Mouse (Mus musculus) megakaryocyte progenitor cell, adult 5-6 weeks (primary cell): ENCODE measurements around the gene R3hdm4. TPM values are rescaled to one million over a fixed set of nuclear protein-coding genes. Genes with fewer than 3 reads are reported as not detected.

Experiments
- ATAC-seq: replicated peaks from 2 replicates; pipeline ENCODE4 v1.8.0; 2016; ENCODE audit warnings: mild to moderate bottlenecking, moderate TSS enrichment, inconsistent platforms; ENCODE audit not compliant: poor library complexity
- total RNA-seq, 2 experiments: library from RNA; stranded (forward) in 1 of 2; stranded (reverse) in 1 of 2; fragments of 157-497, 149-512 nt in 1 of 2; fragments of 200-1000 nt in 1 of 2; gene quantifications; 2 replicates each; pipeline versions ENCODE4 v1.2.3 to v1.2.4; 2015 to 2017

R3hdm4 gene
- total RNA-seq, 2 experiments from 2014 or later, result 35.1 to 72.3 TPM

DNA sequence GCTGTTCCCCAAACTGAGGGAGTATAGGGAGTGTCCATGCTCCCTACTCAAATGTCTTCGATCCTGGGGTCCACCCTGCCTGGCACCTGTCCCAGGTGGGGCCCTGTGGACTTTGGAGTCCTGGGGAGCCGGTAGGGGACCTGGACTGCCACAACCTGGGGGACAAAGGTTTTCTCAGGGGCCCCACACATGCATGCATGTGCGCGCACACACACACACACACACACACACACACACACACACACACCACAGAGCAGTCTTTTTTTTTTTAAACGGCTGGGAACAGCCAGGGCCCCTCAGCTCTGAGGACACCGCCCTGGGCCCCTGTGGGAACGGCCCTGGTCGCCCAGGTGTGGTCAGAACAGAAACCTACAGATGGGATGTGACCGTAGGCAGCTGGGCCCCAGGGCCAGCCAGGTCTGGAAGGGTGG lies 22.5 kb upstream of the R3hdm4 start:
- ATAC-seq, result no peak

DNA sequence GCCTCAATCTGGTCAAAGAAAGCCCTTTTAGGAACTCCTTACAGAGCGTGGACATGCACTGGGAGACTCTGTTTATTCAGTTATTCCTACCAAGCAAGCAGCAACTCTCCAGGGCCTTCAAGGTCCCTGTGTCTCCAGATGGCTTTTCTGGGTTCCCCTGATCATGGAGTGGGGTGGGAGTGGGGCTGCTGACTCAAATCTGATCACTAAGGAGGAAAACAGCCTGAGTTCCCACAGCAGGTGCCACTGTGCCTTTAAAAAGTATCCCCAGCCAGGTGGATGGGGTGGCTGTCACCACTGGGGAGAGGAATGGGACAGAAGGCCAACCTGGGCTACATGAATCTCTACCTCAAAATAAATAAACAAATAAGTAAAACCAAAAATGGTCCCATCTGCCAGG lies 22.0 kb upstream of the R3hdm4 start:
- ATAC-seq, result no peak

DNA sequence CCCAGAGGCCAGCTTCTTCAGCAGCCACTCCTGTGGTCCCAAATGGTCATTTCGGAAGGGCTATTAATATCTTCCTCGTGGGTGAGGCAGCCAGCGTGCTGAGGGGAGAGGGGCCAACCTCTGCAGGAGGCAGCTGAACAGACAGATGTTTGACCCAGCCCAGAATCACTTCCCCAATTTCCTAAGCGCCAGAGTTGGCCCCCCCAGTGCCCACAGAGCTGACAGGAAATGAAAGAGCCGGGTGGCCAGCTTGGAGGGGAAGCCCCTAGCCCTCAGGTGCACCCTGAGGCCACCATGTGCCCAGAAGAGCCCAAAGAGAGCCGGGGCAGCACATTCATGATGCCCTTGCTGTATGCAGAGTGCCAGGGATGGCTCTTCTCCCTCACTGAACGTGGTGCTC lies 19.7 kb upstream of the R3hdm4 start:
- ATAC-seq, result peak; percentile 59

DNA sequence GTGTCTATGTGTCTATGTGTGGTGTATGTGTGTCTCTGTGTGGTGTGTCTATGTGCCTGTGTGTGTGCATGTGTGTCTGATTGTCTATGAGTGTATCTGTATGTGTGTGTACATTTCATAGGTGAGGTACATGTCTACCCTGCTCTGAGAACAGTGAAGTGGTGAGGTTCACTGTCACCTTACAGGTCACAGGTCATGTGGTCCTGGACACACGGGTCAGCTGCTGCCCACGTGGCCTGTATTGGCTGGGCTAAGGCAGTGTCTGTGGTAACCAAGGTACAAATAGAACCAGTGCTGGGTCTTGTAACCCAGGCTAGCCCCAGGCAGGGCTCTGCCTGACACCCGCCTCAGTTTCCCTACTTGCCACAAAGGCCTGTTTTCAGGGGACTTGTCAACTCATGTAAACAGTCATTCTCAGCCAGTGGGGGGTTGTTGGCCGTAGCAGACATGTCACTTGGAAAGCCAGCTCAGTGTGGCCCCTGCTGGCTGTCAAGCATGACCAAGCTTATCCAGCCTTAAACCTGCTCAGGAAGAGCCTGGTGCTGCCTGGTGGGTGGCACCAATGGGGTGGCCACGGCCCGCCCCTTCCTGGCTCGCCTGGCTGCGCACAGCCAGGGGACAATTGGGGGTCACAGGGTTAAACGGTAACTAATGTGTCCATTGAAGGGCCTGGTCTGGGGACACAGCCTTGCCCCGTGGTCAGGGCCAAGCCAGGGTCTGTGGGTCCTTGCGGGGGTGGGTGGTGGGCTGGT lies 16.9 kb upstream of the R3hdm4 start:
- 0 out of 2 replicates have a peak, but pooled peaks have one; percentile 15 for ATAC-seq

DNA sequence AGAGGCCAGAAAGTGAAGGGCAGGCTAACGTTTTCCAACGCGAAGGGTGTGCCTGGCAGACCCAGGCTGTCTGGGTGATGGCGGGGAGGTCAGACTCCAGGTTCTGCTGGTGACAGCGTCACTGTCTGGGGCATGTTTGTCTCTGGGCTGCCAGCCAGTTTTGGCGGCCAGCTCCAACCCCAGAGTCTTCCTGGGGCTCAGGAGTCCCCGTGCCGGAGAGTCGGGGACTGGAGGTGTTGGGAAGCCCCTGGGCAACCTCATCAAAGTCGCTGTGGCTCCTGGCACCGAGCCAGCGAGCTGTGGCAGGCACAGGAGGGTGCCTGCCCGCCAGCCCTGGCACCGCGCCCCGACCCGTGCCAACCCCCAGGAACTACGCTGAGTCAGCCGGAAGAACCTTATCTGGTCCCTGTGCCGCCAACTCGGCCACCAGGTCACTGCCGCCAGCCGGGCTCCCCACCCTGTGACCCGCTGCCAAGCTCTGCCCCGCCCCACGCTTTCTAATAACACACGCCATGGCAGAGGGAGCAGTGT lies 16.0 kb upstream of the R3hdm4 start:
- ATAC-seq, result peak; percentile 79

DNA sequence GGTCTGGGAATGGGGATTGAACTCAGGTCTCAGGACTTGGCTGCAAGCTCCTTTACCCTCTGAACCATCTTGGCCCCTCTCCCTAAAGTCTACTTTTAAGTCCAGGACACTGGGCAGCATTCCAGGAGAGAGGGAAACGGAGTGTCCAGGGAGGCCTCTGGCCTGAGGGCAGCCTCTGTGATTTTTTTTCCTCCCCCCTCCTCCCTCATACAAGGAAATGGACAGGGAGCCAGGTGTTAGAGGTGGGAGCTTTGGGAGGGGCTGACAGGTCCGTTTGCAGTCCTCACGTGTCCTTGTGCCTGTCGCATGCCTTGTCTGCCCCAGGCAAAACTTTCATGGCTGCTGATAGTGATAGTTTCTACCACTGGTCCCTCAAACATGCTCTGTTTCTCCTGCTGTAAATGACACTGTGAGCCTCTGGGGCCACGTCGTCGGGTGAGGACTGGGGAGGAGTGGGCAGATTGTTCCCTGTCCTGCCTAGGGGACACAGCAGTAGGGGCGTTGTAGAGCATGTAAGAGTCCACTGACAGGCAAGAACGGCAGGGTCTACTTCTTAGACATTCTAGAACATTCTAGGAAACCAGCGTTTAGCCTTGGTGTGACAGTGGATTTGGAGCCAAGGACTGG lies 15.4 kb upstream of the R3hdm4 start:
- ATAC-seq, result no peak

DNA sequence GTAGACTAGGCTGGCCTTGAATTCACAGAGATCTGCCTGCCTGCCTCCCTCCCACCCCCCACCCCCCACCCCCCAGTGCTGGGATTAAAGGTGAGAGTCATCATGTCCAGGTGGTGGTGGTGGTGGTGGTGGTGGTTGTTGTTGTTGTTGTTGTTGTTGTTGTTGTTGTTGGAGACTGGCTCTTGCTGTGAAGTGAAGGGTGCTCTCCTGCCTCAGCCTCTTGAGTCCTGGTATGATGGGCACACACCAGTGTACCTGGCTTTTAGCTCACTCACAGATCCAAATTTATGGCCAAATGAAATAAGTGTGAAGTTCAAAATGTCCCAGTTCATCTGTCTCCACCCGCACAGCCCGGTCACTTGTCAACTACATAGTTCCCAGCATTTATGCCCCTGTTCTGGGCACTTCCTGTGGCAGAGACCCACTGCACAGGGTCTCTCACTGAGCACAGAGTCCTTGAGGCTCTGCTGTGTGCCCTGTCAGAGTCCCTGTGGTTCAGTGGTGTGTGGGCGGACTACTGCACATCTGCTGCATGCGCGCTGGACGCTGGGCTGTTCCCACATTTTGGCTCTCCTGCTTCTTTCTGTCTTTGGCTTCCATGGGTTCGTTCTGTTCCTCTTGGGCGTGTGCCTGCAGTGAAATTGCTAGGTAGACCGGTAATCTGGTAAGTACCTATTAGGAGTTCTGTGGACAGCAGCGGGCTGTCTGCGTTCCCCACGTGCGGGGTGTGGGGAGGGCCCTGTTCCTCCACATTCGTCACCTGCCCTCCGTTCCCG lies 14.0 kb upstream of the R3hdm4 start:
- no peak for ATAC-seq

DNA sequence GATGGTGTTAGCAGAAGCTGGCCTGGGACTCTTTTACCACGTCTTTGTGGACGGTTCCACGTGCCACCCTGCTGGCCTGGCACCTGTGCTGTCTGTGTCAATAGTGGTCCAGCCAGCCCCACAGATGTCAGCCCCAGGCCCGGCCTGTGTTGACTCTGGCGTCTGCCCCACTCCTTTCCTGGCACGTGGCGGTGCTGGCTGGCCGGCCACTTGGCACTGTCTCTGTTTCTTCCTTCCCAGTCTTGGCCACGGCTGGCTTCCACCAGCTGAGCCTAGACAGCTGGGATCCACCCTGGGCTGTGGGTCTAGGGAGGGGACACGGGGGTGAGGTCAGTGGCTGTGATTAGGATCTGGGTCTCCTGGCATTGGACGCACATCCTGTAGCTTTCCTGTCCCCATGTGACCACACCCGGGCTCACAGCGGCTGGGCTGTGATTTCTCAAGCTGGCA lies 13.3 kb upstream of the R3hdm4 start:
- no peak for ATAC-seq

DNA sequence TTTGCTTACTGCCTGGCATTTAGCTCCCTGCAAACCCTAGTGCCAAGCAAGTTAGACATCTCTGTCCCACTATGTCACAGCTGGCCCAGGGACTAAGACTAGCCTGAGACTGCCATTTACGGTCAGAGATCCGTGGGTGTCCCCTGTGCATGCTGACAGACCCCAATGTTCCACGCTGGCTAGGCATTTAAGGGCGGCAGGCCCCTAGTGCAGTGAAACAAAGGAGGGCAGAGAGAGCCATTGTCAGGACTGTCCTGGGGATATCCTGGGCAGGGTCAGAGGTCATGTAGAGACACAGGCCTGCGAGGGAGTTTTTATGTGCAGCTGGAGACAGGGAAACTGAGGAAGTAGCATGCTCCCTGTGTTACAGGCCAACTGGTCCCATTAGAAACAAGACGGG lies 12.9 kb upstream of the R3hdm4 start:
- no peak for ATAC-seq

DNA sequence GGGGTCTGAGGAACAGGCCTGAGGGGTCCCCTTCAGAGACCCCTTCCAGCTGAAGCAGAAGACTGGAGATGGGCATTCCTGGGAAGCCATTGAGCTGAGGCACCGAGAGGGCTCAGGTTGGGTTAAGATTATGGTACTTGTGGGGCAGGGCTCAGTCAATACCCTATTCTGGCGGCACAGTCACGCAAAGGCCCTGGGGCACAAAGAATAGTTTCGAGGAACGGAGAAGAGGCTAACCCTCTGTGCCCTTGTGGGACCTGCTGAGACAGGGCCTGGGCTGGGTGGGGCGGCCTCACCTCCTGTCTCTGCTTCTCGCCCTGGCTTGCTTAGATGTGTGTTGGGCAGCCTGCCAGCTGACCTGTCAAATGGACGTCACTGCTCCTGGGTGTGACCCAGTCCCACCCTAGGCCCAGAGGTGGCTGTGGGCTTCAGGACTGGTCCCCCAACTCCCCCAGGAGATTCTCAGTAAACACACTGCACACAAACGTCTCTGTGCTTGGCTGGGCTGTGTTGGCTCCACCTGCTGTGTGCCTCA lies 12.2 kb upstream of the R3hdm4 start:
- ATAC-seq, result no peak

DNA sequence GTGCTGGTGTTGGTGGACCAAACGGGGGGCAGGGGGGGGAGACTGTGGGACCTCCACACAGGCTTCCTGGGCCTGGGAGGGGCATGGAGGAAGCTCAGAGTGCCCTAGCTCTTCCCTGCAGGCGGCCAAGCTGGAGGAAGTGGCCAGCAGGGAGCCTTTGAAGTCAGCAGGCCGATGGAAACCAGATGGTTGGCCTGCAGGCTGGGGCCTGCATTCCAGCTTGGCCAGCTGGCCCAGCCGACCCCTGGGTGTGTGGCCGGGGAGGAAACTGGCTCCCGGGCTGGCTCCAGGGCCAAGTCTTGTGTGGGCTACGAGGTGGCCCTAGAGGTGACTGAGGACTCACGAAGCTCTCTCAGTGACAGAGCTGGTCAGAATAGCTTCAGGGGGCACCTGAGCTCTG lies 11.7 kb upstream of the R3hdm4 start:
- ATAC-seq, result no peak

DNA sequence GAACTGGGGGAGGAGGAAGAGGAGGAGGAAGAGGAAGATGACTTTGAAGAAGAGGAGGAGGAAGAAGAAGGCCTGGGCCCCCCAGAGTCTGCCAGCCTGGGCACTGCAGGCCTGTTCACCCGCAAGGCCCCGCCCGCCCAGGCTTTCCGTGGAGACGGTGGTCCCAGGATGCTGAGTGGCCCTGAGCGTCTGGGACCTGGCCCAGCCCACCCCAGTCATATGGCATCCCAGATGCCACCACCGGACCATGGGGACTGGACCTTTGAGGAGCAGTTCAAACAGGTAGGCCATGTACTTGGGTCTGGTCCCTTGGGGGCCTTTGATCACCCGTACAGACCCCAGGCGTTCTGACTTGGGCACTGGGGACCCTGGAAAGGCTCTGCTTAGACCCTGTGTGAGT lies 10.8 kb upstream of the R3hdm4 start:
- no peak for ATAC-seq

DNA sequence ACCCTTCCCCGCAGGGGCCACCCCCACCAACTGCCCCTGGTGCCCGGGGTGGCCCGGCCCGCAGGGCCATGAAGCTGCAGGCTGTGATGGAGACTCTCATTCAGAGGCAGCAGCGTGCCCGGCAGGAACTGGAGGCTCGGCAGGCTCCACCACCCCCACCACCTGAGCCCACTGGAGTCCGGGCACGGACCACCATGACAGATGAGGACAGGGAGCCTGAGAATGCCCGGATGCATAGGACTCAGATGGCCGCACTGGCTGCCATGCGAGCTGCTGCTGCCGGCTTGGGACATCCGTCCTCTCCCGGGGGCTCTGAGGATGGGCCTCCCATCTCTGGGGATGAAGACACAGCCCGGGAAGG lies 9.8 kb upstream of the R3hdm4 start:
- ATAC-seq, result no peak

DNA sequence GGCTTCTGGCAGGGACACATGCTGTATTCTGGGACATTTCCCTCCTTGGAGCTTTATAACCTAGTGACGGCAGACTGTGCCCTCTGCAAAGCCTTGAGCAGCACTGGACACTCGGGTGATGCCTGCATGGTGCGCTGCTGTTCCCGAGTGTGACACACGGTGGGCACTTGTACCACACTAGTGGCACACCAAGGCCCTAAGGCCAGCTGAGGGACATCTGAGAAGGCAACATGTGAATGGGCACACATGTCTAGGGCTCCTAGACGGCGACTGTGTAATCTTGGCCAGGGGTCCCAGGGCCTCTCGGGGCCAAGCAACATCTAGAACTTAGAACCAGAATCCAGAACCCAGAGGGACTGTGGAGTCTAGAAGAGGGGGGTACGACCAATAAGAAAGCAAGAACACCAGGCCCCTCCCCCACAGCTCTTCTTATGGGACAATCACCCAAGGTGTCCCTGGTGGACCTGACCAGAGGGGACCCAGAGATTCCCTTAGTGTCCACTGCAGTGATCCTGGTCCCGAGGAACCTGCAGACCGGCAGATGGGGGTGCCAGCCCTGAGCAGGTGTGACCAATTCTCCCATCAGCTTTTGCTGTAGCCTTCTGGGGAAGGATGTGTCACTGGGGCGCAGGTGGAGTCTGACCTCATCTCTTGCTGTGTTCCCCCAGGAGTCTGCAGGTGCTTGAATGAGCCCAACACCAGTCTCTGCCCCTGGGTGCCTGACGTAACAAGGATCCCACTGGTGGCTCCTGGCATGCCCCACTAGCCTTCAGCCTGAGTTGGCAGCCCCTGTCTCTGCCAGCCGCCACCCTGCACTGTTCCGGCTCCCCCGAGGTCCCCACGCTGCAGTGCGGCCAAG lies 9.2 kb upstream of the R3hdm4 start:
- no peak for ATAC-seq

DNA sequence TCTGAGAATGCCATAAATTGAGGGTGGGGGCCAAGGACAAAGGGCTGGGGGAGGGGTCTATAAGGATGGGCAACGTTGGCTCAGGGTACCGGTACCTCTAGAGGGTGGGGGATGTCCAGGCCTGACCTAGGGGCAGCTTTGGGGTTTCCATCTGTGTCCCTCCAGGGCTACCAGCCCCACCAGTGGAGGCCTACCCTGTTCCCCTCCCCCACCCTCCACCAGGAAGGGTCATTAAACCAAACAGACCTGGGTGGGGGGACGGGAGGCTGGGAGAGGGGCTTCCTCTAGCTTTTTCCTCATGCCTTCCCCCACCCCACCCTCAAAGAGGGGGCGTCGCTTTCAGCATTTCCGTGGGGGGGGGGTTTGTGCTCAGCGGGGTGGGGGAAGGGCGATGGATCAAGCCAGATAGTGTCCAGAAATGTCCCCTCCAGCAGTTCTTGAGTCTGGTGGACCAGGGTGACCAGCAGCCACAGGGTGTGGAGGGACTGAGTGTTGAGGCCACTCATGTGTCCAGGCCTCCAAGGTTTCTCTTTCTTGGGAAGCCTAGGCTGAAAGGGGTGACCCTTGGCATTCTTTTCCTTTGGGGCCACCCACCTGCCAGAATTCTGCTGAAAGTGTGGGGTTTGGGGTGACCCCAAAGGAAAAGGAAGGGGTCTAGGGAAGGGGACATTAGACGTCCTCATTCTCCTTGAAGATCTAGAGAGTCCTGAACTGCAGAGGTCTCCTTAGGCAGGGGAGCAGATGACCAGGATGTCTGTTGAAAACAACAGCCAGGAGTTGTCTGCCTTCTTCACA lies 8.1 kb upstream of the R3hdm4 start:
- ATAC-seq, result no peak

DNA sequence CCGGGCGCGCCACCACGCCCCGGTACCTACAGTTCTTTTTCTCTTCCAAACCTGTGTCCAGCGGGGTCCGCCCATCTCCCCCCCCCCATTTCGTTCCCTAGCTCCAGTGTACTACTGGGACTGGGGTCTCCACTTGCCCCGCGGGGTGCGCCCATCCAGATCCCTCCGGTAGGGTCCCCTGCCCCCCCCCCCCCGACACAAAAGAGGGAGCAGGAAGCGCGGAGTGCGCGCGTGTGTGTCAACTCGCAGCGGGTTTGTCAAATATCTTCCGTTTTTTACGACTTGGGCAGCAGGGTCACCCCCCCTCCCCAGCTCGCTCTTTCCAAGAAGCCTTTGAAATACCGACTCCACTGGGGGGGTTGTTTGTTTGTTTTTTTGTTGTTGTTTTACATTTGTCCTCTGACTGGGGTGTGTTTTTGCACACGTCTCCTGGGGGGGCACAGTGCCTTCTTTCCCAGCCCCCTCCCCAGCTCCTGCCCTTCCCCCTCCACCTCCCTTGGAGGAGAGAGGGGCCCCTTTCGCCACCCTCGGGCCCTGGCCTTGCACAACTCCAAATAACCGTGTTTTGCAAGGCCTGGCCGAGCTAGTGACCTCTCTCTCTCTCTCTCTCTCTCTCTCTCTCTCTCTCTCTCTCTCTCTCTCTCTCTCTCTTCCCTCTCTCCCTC lies 7.2 kb upstream of the R3hdm4 start:
- ATAC-seq, result peak; percentile 12; the same call in 1 of the 2 replicates

DNA sequence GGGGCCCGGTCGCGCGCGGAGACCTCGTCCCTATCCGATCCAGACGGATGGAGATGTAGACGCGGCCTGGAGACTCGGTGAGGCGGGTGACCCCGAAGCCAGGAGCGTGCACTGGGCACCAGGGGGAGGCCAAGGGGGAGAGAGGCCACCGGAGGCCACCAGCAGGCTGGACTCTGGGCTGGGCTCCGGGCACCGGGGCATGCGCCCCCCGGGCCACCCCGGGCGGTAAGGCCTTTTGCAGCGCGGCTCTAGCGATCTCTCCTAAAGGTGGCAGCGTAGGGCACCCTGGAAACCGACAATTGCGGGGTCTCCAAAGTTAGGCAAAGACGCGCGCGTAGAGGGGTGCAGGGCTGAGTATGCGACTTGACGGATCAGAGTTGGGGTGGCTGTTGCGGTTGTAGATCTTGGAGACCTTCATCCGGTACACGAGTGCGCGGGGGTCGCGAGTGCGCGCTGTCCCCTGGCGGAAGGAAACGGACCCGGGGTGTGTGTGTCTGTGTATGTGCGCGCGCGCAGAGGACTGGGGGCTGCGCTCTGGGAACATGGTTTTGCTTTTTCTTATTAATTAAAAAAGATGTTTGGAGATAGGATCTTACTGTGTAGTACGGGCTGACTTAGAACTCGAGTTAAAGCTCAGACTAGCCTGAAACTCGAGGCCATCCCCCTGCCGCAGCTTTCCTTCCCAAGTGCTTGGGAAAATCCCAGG lies 6.5 kb upstream of the R3hdm4 start:
- peak; percentile 23; the same call in 1 of the 2 replicates for ATAC-seq
